Mouse (Mus musculus) kidney, postnatal 4 days (tissue): ENCODE results near the gene Terf2ip.
A peak's percentile ranks its signal among the peaks of the same experiment; 100 is the strongest.

Source experiments
- DNase-seq, 2 experiments: peaks; one replicate each; pipeline ENCODE4 v3.0.0; 2021; ENCODE audit warnings: mixed read lengths in 2 of 2

Terf2ip gene

DNA sequence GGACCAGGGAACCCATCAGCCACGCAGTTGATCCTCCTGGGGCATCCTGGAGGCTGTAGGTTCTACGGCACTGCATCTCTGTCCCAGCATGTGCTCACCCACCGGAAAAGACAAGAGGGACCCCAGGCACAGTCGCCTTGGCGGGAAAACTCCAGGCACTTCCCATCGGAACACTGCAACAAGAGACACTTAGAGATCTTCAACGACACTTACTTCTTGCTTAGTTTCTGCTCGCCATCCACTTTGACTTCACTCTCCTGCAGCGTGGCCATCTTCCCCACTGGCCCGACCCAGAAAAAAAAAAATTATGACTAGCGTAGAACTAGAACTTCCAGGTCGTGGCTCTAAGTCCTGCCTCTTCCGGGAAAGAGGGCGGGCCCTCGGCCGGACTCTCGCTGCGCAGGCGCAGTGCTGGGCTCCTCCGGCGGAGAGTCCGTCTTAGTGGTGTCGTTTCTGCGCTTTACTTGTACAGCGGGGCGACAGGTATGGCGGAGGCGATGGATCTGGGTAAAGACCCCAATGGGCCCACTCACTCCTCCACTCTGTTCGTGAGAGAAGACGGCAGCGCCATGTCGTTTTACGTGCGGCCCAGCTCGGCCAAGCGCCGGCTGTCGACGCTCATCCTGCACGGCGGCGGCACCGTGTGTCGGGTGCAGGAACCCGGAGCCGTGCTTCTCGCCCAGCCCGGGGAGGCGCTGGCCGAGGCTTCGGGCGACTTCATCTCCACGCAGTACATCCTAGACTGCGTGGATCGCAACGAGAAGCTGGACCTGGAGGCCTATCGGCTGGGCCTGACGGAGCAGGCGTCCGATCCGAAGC is at the start of gene Terf2ip, which contains the start of gene Kars:
TSS of gene Terf2ip (plus strand) at position 402 of the 819 bp plus-strand sequence.
TSS of gene Kars (minus strand) at position 327 of the 819 bp plus-strand sequence.
- peak; percentile 95 to 96 for DNase-seq

- DNase-seq = no peak
These were observed 48.6 kb upstream of the Terf2ip start for GRCm38 (mm10) chr8:111962589-111962988.

DNA sequence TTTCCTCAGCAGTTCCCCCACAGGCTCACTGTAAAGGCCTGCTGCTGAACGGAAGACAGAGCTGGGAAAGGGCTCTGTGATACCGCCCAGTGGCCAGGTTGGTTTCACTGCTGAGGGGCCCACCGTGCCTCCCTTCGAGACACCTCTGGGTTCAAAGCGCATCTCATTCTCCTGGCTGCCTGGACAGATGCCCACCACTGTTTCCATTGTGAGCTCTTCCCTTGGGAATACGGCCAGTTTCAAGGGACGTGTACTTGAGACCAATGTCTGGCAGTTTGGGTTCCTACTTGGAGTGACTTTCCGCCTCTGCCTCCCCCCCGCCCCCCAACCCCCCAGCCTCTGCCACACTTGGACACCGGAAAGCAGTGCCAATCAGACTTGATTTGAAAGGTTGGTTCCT is 48.1 kb upstream of the Terf2ip start:
- no peak for DNase-seq

DNA sequence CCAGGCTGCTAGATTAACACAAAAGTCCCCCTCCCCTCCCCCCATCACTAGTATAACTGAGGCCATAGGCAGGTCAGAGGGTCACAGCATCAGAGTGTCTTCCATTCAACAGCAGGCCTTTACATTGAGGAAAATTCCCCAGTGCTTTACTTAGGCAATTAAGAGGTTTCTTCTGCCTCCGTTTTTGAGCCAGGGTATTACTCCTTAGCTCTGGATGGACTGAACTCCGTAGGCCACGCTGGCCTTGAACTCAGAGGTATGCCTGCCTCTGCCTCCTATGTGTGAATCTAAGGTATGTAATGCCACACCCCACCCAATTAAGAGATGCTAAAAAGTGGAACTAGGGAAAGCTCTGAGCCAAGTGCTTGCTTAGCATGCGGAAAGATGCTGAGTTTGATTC is 47.7 kb upstream of the Terf2ip start:
- DNase-seq = no peak

- no peak for DNase-seq
These were observed 46.8 kb upstream of the Terf2ip start for GRCm38 (mm10) chr8:111964351-111964750.

GRCm38 (mm10) chr8:111964849-111965561 is 46.2 kb upstream of the Terf2ip start:
- no peak for DNase-seq

GRCm38 (mm10) chr8:111967246-111967870 is 43.8 kb upstream of the Terf2ip start:
- DNase-seq = no peak

GRCm38 (mm10) chr8:111968541-111968940 is 42.7 kb upstream of the Terf2ip start:
- DNase-seq = no peak

DNA sequence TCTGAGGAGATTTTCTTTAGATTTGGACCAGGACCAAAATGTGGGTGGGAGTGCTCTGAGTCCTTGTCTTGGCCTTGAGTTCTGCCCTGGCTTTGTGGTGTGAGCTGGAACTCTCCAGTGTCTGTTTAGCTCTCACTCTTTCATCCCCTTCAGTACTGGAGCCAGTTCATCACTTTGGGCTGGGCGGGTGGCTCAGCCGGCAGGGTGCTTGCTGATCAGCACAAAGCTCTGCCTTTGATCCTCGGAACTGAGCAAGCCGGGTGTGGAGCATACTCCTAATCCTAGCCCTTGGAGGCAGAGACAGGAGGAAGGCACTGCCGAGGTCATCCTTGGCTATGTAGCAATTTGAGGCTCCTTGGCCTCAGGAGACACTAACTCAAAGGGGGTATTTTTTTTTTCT is 42.2 kb upstream of the Terf2ip start:
- DNase-seq = no peak

DNA sequence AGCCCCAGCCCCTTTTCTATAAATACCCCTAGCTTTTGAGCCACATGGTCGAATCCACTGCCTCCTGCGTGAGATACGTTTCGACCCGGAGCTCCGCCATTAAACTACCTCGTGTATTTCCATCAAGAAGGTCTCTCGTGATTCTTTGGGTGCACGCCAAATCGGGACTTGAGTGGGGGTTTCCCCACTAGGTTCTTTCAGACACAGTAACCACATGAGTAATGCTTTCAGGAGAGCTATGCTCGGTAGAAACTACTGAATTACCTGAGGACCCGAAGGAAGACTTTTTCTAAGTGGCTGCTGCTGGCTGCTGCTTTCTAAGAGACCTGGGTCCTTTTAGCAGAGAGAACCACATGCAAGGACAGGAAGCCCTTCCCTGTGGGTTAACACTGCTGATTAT is 37.1 kb upstream of the Terf2ip start:
- DNase-seq = no peak

GRCm38 (mm10) chr8:111975706-111976105 is 35.5 kb upstream of the Terf2ip start:
- DNase-seq = no peak

- DNase-seq = no peak
These were observed 34.9 kb upstream of the Terf2ip start for GRCm38 (mm10) chr8:111976326-111976725.

DNA sequence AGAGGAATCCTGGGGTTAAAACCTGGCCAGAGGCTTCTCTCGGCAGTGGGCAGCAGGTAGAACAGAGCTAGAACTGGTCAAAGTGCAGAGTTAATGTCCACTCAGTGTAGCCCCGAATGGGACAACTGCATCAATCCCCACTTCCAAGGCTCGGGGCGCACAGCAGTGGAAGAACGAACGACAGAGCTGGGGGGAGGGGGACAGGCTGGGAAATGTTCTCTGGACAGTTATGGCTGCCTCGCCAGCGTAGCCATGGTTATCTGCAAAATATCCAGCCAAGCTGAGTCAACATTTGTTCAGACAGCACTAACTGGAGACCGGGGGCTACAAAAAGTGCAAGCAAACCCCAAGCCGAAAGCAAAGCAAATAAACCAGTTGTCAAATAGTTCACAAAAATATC is 33.1 kb upstream of the Terf2ip start:
- DNase-seq = peak; percentile 35 to 49

- peak; percentile 19 to 40 for DNase-seq
These were observed 29.1 kb upstream of the Terf2ip start for GRCm38 (mm10) chr8:111982116-111982515.

DNA sequence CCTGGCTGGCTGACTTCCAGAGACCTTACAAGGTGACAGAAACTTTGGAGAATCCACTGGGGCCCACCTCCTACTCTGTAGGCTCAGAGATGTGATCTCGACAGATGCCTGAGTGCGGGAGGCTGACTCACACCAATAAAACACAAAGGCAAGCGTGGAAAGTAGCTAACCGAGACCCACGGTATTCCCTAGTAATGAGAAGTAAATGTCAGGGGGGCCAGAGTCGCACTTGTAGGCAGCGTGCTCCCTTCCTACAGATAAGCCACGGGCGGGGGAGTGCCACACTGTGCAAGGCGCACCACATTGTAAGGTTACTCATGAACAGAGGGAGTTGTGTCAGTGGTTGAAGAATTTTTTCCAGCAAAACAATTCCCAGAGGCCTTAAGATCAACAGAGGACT is 26.7 kb upstream of the Terf2ip start:
- peak; percentile 20 to 49 for DNase-seq

- DNase-seq = peak; percentile 90 to 91
These were observed 21.3 kb upstream of the Terf2ip start for GRCm38 (mm10) chr8:111989911-111990310.

DNA sequence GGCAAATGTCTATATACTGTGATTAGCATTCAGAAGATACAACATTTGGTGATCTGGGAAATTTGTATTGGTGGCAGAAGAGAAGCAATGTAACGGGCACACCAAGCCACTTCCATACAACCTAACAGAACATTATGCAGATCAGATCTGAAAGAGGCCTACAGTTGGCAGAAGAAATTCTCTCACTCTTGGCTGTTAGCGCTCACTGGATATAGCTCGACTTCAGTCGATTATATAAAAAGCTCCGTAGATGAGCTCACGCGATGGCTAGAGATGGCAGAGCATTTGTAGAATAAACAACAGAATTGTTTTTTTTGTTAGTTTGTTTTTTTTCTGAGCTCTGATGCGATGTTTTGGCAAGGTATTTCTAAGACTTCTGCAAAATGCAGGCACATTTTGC is 19.9 kb upstream of the Terf2ip start:
- DNase-seq = no peak

GRCm38 (mm10) chr8:111992013-111992702 is 19.0 kb upstream of the Terf2ip start, which contains the start of gene Adat1:
Adat1 (minus strand) TSS chr8:111992302.
- DNase-seq = peak; percentile 91 to 92

- no peak for DNase-seq
These were observed 18.5 kb upstream of the Terf2ip start for GRCm38 (mm10) chr8:111992703-111993039.

GRCm38 (mm10) chr8:112004754-112005153 is 6.4 kb upstream of the Terf2ip start:
- DNase-seq = no peak

GRCm38 (mm10) chr8:112005601-112006000 is 5.6 kb upstream of the Terf2ip start:
- DNase-seq = no peak

DNA sequence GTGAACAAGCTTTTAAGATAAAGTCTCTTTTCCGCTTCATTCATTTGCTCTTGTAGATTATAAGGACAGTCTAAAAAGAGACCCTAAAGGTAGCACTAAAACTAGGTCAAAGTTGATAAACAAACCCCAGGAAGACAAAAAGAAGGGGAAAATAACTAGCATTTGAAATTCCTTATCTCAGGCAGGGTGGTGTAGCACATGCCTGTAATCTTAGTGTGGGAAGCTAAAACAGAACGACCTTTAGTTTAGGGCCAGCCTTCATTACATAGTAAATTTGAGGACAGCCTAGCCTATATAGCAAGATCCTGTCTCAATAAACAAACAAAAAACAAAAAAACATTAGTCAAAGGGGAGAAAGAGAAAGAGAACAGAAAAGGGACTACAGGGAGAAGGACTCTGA is 3.5 kb upstream of the Terf2ip start:
- no peak for DNase-seq

GRCm38 (mm10) chr8:112009558-112009957 is 1.6 kb upstream of the Terf2ip start:
- DNase-seq = no peak
